Mouse (Mus musculus): ENCODE measurements around the gene Oat. TPM values are rescaled to one million over a fixed set of nuclear protein-coding genes. Genes with fewer than 3 reads are reported as not detected.

The Oat gene
- 32.3 and 32.7 TPM in 2 replicates for polyA plus RNA-seq (2012; rRNA removed)

DNA sequence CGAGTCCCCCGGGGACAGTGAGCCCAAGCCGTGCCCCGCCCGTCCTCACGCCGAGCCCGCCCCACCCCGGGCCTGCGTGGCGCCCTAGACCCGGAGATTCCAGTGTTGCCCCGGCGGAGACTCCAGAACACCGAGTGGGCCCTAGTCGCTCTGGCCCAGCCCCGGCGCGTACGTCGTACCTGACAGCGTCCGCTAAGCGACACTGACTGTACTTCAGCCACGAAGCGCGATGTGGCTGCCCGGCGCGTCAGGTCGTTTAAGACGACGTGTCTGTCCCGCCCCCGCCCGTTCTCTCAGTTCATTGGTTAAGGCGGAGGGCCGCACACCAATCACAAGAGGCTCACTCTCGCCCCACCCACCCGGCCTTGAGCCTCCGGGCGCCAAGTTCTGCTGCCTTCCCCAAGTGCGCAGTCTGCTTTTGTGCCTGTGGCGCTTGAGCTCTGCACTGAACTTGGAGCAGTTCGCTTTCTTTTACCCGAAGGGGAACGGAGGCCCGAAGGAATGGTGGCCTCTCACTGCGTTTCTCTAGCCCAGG lies at the start of gene Oat:
Gene Oat (minus strand): TSS at position 283 of the 535 bp plus-strand sequence.
- no peak for TF ChIP-seq CTCF (IDR thresholded peaks at IDR 0.05; ENCODE audit: control insufficient read depth, insufficient read depth, insufficient replicate concordance, low read depth, low read length)
- TF ChIP-seq POLR2A (IDR thresholded peaks at IDR 0.05; ENCODE audit: control insufficient read depth, low read depth, low read length) = peak; percentile 99
- H3K36me3 ChIP-seq (ENCODE audit: control insufficient read depth, insufficient read depth, low read length) = no peaks in the 10 kb centered on the region
- no peaks in the 10 kb centered on the region for H3K27me3 ChIP-seq (ENCODE audit: control insufficient read depth, insufficient read depth, low read length)
- peak within 1 kb of the TSS; percentile 89 for H3K4me3 ChIP-seq (ENCODE audit: control insufficient read depth, low read depth, low read length)
- peaks cover 5% of the 10 kb centered on the region for H3K4me1 ChIP-seq (ENCODE audit: control insufficient read depth, insufficient read depth, low read length)
- H3K27ac ChIP-seq (ENCODE audit: control insufficient read depth, insufficient read depth, low read depth, low read length) = peak within 1 kb of the TSS; percentile 82

GRCm38 (mm10) chr7:132624161-132624560 lies 48.0 kb upstream of the Oat start:
- Histone ChIP-seq H3K36me3 (ENCODE audit: control insufficient read depth, insufficient read depth, low read length) (no peaks in the 10 kb centered on the region), H3K27ac (ENCODE audit: control insufficient read depth, insufficient read depth, low read depth, low read length) (no peak overlapping the region), H3K27me3 (ENCODE audit: control insufficient read depth, insufficient read depth, low read length) (no peaks in the 10 kb centered on the region), H3K4me3 (ENCODE audit: control insufficient read depth, low read depth, low read length) (no peak overlapping the region), H3K4me1 (ENCODE audit: control insufficient read depth, insufficient read depth, low read length) (no peaks in the 10 kb centered on the region)
- TF ChIP-seq POLR2A (IDR thresholded peaks at IDR 0.05; ENCODE audit: control insufficient read depth, low read depth, low read length) = no peak
- no peak for TF ChIP-seq CTCF (IDR thresholded peaks at IDR 0.05; ENCODE audit: control insufficient read depth, insufficient read depth, insufficient replicate concordance, low read depth, low read length)

DNA sequence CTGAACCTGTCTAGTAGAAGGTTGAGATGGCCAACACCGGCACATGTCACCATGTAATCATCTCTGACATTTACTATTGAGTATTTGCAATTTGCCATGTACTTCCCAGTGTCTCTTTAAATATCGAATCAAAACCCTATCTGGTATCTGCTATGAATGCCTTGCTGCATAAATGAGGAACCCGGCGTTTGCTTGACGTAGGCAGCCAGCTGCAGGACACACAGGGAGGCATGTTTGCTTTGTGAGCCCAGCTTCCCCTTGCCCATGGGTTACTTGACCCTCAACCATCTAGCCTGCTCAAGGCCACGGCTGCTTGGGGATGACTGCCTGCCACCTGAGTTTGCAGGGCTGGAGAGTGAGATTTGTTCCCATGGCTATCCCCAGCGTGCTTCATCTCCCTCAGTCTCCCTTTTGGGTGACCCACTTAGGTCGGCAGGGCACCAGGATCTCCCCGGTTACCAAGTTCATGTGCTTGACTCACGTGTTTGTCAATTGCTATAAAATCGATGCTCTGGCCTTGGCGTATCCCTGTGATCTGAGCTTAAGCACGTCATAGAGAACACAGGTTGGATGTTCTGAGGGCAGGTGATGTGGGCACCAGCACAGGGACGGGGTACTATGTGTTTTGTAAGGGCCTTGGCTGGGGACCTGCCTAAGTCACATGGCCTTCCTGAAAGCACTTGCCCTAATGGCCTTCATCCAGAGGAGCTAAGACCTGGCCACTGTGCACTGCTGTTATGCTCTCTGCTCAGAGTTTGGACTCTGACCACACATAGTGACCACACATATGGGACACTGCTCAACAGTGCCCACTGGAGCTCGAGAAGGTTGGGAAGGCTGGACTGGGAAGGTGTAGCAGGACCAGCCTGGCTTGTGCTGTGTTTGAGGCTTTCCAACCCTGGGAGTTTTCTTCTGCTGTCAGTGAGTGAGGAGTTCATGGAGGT lies 44.0 kb upstream of the Oat start:
- Histone ChIP-seq H3K4me1 (ENCODE audit: control insufficient read depth, insufficient read depth, low read length) (no peaks in the 10 kb centered on the region), H3K27ac (ENCODE audit: control insufficient read depth, insufficient read depth, low read depth, low read length) (no peak overlapping the region), H3K4me3 (ENCODE audit: control insufficient read depth, low read depth, low read length) (no peak overlapping the region), H3K27me3 (ENCODE audit: control insufficient read depth, insufficient read depth, low read length) (no peaks in the 10 kb centered on the region), H3K36me3 (ENCODE audit: control insufficient read depth, insufficient read depth, low read length) (no peaks in the 10 kb centered on the region)
- TF ChIP-seq POLR2A (IDR thresholded peaks at IDR 0.05; ENCODE audit: control insufficient read depth, low read depth, low read length) (no peak), CTCF (IDR thresholded peaks at IDR 0.05; ENCODE audit: control insufficient read depth, insufficient read depth, insufficient replicate concordance, low read depth, low read length) (no peak)

DNA sequence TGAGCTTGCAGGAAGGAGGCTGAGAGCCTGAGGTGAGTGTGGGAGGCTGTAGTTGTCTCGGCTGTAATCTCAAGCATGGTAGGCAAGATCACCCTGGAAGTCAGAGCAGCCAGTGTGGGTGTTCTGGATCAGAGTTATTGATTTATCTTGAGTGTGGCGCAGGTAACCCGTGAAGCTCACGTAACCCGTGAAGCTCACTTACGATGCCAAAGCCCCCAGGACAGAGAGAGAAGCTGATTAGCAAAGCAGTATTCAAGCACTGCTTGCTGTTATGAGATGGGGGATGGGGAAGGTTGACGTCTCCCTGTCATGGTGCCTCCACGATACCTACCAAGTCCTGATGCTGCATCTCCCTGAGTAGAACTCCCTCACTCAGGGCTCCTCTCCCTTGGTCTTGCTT lies 43.4 kb upstream of the Oat start:
- TF ChIP-seq CTCF (IDR thresholded peaks at IDR 0.05; ENCODE audit: control insufficient read depth, insufficient read depth, insufficient replicate concordance, low read depth, low read length) (no peak), POLR2A (IDR thresholded peaks at IDR 0.05; ENCODE audit: control insufficient read depth, low read depth, low read length) (no peak)
- H3K36me3 ChIP-seq (ENCODE audit: control insufficient read depth, insufficient read depth, low read length) = no peaks in the 10 kb centered on the region
- H3K4me3 ChIP-seq (ENCODE audit: control insufficient read depth, low read depth, low read length) = no peak overlapping the region
- no peak overlapping the region for H3K27ac ChIP-seq (ENCODE audit: control insufficient read depth, insufficient read depth, low read depth, low read length)
- no peaks in the 10 kb centered on the region for H3K4me1 ChIP-seq (ENCODE audit: control insufficient read depth, insufficient read depth, low read length)
- no peaks in the 10 kb centered on the region for H3K27me3 ChIP-seq (ENCODE audit: control insufficient read depth, insufficient read depth, low read length)

DNA sequence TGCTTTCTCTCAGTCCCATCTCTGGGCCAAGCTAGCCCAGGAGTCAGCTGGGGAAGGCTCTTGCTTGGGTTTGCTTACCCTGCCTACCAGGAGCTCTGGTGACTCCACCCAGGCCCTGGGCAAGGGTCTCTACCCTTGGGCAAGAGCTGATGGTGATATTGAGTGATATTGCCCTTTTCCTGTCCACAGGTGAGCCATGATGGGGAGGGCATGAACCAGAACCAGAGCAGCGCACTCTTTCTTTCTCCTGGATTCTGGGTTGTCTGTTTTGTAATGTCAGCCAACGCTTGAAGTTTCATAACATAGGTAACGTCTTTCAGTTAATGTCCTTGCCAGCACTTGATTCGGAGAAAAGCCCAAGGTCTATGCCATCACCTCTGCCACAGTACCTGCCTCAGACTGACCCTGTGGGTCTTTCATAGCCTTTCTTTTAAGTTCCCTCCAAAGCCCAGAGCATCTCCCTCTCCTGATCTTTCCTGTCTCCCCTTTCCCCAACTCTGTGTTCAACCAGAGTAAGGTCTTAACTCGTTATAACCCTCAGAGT lies 40.9 kb upstream of the Oat start:
- Histone ChIP-seq H3K27me3 (ENCODE audit: control insufficient read depth, insufficient read depth, low read length) (no peaks in the 10 kb centered on the region), H3K36me3 (ENCODE audit: control insufficient read depth, insufficient read depth, low read length) (no peaks in the 10 kb centered on the region), H3K27ac (ENCODE audit: control insufficient read depth, insufficient read depth, low read depth, low read length) (no peak overlapping the region), H3K4me1 (ENCODE audit: control insufficient read depth, insufficient read depth, low read length) (no peaks in the 10 kb centered on the region), H3K4me3 (ENCODE audit: control insufficient read depth, low read depth, low read length) (no peak overlapping the region)
- TF ChIP-seq CTCF (IDR thresholded peaks at IDR 0.05; ENCODE audit: control insufficient read depth, insufficient read depth, insufficient replicate concordance, low read depth, low read length) (no peak), POLR2A (IDR thresholded peaks at IDR 0.05; ENCODE audit: control insufficient read depth, low read depth, low read length) (no peak)

- no peak for TF ChIP-seq POLR2A (IDR thresholded peaks at IDR 0.05; ENCODE audit: control insufficient read depth, low read depth, low read length)
- no peak for TF ChIP-seq CTCF (IDR thresholded peaks at IDR 0.05; ENCODE audit: control insufficient read depth, insufficient read depth, insufficient replicate concordance, low read depth, low read length)
- Histone ChIP-seq H3K27me3 (ENCODE audit: control insufficient read depth, insufficient read depth, low read length) (no peaks in the 10 kb centered on the region), H3K4me1 (ENCODE audit: control insufficient read depth, insufficient read depth, low read length) (no peaks in the 10 kb centered on the region), H3K27ac (ENCODE audit: control insufficient read depth, insufficient read depth, low read depth, low read length) (no peak overlapping the region), H3K4me3 (ENCODE audit: control insufficient read depth, low read depth, low read length) (no peak overlapping the region), H3K36me3 (ENCODE audit: control insufficient read depth, insufficient read depth, low read length) (no peaks in the 10 kb centered on the region)
Observed at GRCm38 (mm10) chr7:132616391-132616790, 40.2 kb upstream of the Oat start.

DNA sequence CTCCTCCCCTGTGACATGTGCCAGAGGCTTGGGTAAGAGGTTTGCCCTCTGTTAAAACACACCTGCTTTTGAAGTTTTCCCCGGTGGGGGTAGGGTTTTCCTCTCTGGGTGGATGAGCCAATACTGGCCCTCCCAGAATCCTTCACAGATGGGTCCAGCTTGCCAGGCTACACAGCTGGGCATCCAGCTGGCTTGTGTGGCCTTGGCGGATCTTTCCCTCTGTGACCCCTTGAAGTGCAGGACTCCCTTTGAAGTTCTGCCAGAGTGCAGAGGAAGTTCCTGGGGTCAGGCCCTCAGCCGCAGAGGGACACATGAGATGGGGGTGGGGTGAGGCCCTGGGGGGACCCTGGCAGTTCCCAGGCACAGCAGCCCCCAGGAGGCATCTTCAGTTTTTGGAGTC lies 39.1 kb upstream of the Oat start:
- Histone ChIP-seq H3K36me3 (ENCODE audit: control insufficient read depth, insufficient read depth, low read length) (no peaks in the 10 kb centered on the region), H3K27me3 (ENCODE audit: control insufficient read depth, insufficient read depth, low read length) (no peaks in the 10 kb centered on the region), H3K4me3 (ENCODE audit: control insufficient read depth, low read depth, low read length) (no peak overlapping the region), H3K4me1 (ENCODE audit: control insufficient read depth, insufficient read depth, low read length) (peaks cover under 1% of the 10 kb centered on the region), H3K27ac (ENCODE audit: control insufficient read depth, insufficient read depth, low read depth, low read length) (no peak overlapping the region)
- TF ChIP-seq CTCF (IDR thresholded peaks at IDR 0.05; ENCODE audit: control insufficient read depth, insufficient read depth, insufficient replicate concordance, low read depth, low read length) (no peak), POLR2A (IDR thresholded peaks at IDR 0.05; ENCODE audit: control insufficient read depth, low read depth, low read length) (no peak)
